Mouse (Mus musculus) adrenal gland, adult (tissue): ENCODE results near the gene Mafg.
"Not testable (repeated sequence)": the region's sequence is repeated elsewhere in the genome, so short reads cannot be mapped to it uniquely, and the experiment has no call there.

ENCODE experiments used
- DNase-seq, 2 experiments: peaks; one replicate each; pipeline ENCODE4 v3.0.0; 2022 to 2023; ENCODE audit warnings: low spot score in 1 of 2; ENCODE audit not compliant: inconsistent age in 2 of 2

The Mafg gene

DNA sequence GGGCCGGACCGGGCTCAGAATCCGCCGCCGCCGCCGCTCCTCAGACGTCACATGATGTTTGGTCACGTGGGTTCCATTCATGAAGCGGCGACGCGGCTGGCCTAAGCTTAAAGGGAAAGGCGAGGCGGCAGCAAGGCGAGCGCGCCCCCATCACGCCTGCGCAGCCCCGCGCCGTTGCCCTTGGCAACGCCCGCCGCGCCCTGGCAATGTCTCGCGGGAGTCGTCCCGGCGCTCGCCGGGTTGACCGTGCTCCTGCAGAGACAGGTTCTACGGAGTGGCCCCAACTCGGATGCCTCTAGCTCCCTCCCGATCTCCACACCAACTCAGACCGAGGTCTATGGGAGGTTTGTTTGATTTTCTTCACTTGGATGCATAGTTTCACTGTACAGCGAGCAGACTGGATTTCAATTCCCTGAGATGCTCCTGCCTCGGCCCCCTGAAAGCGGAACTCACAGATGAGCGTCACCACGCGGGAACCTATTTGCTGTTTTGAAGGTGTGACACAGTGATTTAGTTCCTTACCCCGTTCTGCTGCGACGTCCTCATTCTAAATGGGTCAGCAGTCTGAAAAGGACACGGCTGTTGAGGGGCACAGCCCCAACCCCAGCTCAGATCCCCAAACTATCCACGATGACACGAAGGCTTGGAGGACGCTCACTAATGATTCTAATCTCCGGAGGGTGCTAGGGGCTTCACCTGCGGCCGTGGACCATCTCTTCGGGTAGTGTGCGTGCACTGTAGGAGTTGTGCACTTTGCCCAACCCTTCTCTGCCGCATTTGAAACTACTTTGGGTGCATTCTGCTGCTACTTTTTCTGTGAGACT, at the start of gene Mafg:
Gene Mafg, minus strand, starts transcription at position 81 of the 824 bp plus-strand sequence.
- peak; percentile 96 to 97 for DNase-seq

DNA sequence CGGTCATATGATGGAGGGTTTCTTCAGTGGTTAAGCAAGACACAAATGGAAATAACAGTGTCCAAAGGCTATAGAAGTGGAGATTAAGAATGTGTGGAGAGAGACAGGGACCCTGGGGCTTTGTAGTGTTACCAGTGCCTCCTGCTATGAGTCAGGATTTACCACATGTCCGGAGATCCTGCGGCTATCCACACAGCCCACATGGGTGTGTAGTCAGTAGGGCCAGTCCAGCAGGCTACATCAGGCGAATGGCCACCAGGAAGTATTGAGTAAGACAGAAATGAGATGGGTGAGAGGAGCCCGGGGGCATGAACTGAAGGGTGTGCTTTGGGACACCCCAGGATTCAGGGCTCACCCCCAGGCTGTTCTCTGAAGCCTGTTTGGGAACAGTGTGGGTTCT, 49.3 kb upstream of the Mafg start:
- DNase-seq: no peak

- DNase-seq: peak in 1 of 2 experiments; percentile 54
Measured at GRCm38 (mm10) chr11:120679909-120680308, 46.5 kb upstream of the Mafg start.

GRCm38 (mm10) chr11:120676951-120677350, 43.6 kb upstream of the Mafg start:
- DNase-seq: peak; percentile 53 to 77

- DNase-seq: not testable (repeated sequence)
Measured at GRCm38 (mm10) chr11:120675875-120676274, 42.5 kb upstream of the Mafg start.

- DNase-seq: peak in 1 of 2 experiments; percentile 38
Measured at GRCm38 (mm10) chr11:120673594-120674122, 40.3 kb upstream of the Mafg start.

GRCm38 (mm10) chr11:120672687-120673593, 39.5 kb upstream of the Mafg start, which contains the start of gene Aspscr1:
Aspscr1 (plus strand) TSS chr11:120672973.
- DNase-seq: peak; percentile 97 to 99

DNA sequence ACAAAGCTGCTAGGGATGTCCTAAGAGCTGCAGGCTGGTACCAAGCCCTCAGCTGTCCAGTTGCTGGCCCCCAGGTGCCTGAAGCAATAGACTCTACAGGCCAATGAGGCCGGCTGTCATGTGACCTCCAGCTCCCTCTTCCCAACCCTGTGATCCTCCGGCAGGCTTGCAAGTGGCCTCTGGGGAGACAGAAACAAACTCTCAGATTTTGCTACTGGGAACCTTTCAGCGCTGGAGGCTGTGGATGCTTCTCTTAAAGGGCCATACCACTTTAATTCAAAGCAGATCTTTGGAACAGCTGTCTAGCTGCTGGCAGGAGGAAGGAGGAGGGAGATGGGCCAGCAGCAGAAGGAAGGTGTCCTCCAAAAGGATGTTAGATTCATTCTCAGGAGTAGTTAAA, 33.2 kb upstream of the Mafg start:
- DNase-seq: no peak

DNA sequence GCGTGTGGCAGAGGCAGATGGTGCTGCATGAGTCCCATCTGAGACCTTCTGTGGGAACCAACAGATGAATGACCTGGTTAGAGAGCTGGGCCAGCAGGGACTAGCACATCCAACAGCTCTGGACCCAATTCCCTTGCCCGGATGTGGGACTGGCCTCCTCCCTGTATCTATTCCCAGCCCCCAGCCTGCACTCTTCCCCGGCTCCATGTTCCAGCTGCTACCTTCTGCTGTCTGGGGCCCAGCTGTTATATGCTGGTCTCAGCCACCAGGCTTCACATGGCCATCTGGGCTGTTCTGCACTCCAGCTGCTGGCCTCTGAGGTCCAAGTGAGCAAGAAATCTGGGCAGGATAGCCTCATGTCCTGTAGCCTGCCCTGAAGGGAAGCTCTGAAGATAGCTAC, 32.0 kb upstream of the Mafg start:
- DNase-seq: no peak

GRCm38 (mm10) chr11:120663714-120664113, 30.3 kb upstream of the Mafg start:
- no peak for DNase-seq

DNA sequence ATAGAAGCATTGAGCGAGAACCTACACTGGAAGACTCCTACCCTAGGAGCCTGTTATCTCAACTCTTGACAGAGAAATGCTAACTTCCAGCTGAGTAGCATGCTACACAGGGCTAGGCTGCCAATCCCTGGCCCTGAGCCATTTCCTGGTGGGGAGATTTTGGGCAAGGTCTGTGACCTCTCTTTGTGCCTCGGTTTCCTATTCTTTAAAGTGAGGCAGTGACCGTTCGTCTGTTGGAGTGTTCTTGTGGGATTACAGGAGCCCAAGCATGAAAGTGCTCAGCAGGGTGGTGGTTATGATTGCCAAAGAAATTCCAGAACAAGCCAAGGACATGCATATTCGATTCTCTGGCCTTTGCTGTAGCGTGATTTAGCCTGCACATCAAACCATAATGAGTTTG, 29.4 kb upstream of the Mafg start:
- peak in 1 of 2 experiments; percentile 63 for DNase-seq

- DNase-seq: peak; percentile 41 to 65
Measured at GRCm38 (mm10) chr11:120661076-120661460, 27.7 kb upstream of the Mafg start, which contains the start of gene Notum. Notum (minus strand) TSS chr11:120661175.

- peak; percentile 54 to 75 for DNase-seq
Measured at GRCm38 (mm10) chr11:120660301-120661075, 27.1 kb upstream of the Mafg start.

GRCm38 (mm10) chr11:120659509-120660300, 26.3 kb upstream of the Mafg start:
- DNase-seq: no peak

DNA sequence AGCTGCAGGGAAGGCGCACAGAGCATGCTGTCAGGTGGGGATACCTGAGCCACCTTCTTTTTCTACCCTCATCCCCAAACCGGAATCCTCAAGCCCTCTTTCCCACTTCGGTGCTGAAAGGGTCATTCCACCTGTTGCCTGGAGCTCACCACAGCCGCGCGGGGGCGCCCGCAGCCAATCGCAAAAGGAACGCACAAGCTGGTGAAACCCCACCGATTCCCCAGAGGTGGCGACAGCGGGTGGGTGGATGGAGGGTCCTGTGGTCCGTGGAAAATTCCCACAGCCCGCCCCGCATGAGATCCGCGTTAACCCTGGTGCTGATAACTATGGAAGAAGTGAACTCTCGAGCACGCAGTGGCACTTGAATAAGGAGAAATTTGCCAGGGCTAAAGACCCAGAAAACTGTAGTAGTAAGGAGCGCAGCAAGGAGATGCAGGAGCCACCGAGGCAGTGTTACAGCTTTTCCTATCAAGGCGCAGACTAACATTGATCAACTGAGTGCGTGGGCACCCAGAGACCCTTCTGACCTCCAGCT, 25.5 kb upstream of the Mafg start:
- DNase-seq: peak; percentile 85 to 93

GRCm38 (mm10) chr11:120657301-120657700, 23.9 kb upstream of the Mafg start:
- DNase-seq: no peak

GRCm38 (mm10) chr11:120654741-120655140, 21.3 kb upstream of the Mafg start:
- DNase-seq: no peak

DNA sequence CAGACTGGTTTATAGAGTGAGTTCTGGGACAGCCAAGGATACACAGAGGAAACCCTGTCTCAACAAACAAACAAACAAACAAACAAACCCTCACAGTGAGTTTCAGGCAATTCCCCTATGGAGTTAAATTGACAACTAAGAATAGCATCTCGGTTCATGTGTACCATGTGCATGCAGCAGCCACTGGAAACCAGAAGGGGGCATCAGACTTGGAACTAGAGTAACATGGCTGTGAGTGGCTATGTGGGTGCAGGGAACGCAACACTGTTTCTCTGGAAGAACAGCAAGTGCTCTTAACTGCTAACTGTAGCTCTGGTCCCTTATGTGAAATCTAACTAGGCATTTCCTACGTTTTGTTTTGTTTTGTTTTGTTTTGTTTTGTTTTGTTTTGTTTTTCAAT, 18.5 kb upstream of the Mafg start:
- DNase-seq: no peak

DNA sequence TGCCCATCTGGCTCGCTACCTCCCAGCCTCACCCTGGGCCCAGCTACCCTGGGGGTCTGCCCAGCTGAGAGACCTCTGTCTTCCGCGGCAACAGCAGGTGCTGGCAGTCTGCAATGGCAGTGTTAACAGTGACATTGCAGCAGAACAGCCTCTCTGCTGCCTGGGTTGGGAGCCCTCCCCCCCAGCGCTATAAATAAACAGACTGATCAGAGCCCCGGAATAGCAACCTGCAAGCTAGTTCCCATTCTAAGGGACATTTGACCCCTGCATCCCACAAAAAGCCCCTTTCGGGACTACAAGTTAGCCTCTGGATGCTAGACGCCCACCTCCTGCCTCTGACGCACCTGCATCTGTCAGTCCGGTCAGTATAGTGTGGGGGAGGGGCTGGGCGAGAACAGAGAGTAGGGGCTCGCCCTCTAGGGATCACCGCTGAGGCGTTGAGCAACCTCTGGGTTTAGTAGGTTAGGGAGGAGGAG, 14.6 kb upstream of the Mafg start, which contains the start of gene Myadml2:
Gene Myadml2, minus strand, starts transcription at position 158 of the 476 bp plus-strand sequence.
- peak in 1 of 2 experiments; percentile 63 for DNase-seq
